Mouse (Mus musculus) ovary, postnatal 36 days (tissue): Measurements from ENCODE around the gene Hoxa7.

Source experiments
- DNase-seq: peaks from one replicate; pipeline ENCODE4 v3.0.0; 2022; ENCODE audit warnings: low spot score, mixed read lengths

Hoxa7 gene

GRCm38 (mm10) chr6:52239625-52240388 is 18.2 kb upstream of the Hoxa7 start:
- DNase-seq: no peak

DNA sequence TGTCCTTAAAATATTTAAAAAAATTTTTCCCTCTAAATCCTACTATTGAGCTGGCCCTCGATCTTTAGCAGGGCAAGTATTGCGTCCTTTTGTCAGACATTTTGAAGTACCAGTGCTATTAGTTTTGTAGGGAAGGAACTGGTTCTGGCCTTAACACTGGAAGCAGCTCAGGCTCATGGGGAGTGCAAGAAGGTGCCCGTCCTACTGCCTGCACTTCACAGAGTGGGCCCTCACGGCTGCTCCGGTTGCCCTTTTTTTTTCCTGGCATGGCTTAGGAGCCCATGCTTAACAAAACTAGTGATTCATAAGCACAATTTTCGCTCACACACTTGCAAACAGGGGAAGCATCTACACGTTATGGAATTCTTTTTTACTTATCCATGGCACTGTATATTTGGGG is 17.3 kb upstream of the Hoxa7 start:
- no peak for DNase-seq

GRCm38 (mm10) chr6:52238155-52238545 is 16.5 kb upstream of the Hoxa7 start:
- DNase-seq: no peak

DNA sequence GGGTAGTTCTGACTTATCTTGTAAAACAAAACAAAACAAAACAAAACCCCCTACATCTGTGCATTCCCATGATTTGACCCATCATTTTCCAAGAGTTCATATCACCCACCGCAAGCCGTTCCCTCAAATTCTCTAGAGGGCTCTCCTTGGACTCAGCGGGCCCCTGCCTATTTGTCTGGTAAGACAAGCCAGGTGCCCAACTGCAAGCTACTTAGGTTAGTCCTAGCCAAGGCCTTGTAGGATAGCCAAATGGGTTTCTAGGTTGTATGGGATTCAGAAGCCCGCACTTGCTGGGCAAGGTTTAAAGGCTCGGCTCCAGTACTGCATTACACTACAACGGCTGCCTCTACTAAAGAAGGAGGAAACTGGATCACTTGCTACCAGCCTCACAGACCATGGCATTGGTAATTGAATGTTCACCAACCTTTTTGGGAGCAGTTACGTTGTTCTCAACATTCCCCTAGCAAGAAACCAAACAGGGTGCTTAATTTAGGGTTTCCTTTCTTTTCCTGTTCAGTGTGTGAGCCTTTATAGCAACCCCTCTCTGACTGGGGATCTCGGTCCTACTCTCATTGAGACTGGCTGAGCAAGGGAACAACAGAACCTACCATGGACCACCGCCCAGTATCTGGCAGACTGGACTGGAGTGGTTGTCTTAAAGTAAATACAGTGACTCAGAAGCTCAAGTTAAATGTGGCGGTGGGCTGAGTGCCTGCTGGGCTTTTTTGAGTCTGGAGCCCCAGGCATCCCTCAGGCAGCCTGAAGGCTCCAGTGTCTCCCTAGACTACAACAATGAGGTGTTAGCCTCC is 15.9 kb upstream of the Hoxa7 start:
- DNase-seq: no peak

DNA sequence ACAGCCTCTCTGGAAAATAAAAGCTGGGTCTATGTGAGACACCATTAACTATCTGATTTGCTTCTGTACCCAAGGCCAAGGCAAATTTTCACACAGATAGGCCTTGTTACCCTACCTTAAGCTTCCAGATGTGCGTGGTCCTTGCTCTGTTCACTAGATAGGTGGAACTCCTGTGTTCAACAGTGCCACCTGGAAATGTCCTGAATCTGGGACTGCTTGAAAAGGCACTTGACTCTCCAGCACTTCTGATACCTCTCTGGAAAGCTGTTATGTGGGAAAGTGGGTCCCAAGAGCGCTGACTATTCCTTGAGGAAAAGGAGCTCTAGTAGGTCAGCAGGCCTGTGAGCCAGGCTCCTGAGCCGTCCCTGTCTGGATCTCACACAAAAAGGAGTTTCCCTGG is 15.2 kb upstream of the Hoxa7 start:
- DNase-seq: no peak

DNA sequence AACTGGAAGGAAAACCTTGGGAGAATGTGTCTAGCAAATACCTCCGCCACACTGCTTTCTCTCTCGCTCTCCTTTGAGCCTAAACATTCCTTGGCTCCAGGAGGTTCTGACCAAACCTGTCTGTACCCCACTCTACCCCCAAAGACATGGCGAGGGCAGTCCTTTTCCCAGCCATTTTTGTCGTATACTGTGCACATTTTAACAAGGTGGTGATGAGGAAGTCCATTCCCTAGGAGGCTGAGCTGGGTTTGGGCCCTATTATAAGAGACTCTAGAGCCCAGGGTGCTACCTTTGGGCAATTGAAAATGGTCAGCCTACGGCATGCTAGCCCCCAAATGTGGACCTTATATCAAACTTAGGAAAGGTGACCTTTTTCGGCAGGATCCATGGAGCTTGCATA is 14.2 kb upstream of the Hoxa7 start:
- no peak for DNase-seq

GRCm38 (mm10) chr6:52235267-52235666 is 13.6 kb upstream of the Hoxa7 start:
- no peak for DNase-seq

GRCm38 (mm10) chr6:52234428-52235140 is 12.9 kb upstream of the Hoxa7 start:
- DNase-seq: no peak

DNA sequence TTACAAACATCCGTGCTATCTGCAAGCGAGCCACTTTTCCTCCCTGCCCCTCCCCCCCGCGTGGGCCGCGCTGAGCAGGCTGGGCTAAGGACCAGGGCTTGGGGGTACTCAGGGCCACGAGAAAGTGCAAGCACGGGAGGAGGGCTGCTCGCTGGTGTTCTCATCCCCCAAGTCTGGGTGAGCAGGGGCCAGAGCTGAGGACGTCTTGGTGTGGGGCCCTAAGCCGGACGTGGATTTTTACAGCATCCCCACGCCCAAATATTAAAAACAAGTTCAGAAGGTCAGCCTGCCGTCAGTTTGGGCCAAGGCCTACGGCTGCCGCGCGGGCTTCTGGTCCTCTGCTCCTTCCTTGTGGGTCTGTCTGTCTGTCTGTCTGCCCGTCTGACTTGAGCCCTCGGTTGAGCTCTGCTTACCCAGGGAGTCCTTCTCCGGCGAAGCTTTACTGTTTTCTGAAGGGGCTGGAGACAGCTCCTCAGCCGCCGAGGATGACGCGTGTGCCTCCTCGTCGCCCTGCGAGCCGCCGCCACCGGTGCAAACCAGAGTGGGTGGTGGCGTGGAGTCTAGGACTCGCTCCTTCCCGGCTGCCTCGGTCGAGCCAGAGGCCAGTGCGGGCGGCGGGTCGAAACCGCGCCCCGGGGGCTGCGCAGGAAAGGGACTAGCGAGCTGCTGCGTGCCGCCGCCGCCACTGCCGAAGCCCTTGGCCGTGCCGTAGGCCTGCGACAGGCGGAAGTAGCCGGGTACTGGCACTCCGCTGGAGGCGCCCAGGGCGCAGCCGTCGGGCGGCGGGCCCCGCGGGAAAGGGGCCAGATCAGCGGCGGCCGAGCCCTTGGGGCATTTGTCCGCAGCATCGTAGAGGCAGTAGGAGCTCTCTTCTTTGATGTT is 12.1 kb upstream of the Hoxa7 start:
- no peak for DNase-seq

GRCm38 (mm10) chr6:52232984-52233545 is 11.4 kb upstream of the Hoxa7 start:
- DNase-seq: no peak

- DNase-seq: no peak
Observed at GRCm38 (mm10) chr6:52232568-52232965, 10.9 kb upstream of the Hoxa7 start.

- no peak for DNase-seq
Observed at GRCm38 (mm10) chr6:52231885-52232567, 10.4 kb upstream of the Hoxa7 start.

DNA sequence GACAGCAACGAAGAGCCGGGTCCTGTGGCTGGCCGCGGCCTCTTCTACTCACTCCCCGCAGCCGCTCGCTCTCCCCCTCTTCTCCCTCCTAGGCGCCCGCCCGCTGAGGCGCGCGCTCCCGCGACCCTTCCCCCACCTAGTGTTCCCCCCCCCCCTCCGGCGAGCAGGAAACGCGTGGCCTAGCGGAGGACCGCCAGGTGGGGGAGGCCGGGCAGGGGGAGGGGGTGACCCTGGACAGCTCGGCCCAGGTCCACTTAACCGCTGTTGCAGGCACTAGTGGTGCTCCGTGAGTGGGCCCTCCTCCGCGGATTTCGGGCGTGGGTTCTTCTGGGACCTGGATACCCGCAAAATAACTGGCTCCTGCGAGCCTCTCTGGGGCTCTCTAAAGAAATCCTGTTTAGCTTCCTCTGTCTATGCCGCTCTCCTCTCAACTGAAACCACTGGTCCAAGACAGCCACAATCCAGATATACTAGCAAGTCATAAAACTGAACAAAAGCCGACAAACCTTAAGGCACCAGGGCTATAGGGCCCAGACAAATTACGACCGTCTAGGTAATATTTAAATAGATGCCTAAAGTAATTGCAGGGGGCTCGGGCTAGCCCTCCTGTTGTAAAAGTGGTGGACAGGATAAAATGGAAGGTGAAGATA is 9.0 kb upstream of the Hoxa7 start, which contains the start of gene Hoxa9:
Gene Hoxa9, minus strand, starts transcription at position 574 of the 650 bp plus-strand sequence.
- DNase-seq: no peak

GRCm38 (mm10) chr6:52229558-52230416 is 8.1 kb upstream of the Hoxa7 start:
- DNase-seq: no peak

GRCm38 (mm10) chr6:52228475-52229465 is 7.1 kb upstream of the Hoxa7 start:
- DNase-seq: no peak

DNA sequence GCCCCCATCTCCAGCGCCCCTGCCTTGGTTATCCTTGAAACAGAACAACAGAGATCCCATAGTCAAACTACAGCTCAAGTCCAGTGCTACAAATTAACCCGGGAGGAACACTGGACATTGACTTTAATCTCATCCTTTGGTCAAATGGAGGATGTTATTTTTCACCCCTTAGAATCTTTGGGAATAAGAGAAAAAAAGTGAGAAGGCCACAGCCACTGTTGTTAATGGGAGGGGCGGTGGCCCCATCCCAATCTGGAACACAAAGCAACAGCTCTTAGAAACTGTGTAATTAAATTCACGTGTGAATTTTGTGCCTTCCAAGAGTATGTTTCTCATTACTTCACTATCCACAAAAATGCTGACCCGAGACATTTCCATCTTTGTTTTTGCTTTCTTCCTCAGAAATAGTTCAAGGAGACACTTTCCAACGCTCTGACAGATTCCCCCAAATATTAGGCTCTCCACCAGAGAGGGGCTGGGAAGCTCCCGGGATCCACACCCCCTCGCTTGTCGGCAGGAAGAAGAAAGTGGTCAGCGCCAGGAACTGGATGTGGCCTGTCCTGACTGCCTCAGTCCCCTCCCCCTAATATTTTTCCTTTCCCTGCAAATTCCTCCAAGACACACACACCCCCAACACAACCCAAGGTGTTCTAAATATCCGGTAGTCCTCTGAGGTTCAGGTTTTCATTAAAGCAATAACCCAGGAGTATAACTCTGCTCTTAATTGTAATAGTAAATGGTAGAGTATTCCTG is 6.0 kb upstream of the Hoxa7 start:
- DNase-seq: no peak

GRCm38 (mm10) chr6:52226569-52227257 is 5.1 kb upstream of the Hoxa7 start:
- no peak for DNase-seq
